Mouse (Mus musculus): ENCODE data around the gene Rpl36a. TPM values are rescaled to one million over a fixed set of nuclear protein-coding genes. Genes with fewer than 3 reads are reported as not detected.

Rpl36a gene
- polyA plus RNA-seq, 1 experiment from 2014 or later: 608 TPM

DNA sequence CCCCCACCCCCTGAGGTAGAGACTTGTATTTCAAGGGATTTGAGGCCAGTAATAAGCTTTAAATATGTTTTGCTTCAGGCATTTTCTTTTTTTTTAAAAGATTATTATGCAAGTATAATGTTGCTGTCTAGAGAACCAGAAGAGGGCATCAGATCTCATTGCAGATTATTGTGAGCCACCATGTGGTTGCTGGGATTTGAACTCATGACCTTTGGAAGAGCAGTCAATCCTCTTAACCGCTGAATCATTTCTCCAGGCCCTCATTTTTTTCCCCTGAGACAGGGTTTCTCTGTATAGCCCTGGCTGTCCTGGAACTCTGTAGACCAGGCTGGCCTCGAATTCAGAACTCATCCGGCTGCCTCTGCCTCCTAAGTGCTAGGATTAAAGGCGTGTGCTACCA is 2.8 kb downstream of the Rpl36a start:
- 75% methylated on average over 4 of the region's 4 CpGs for WGBS
- Histone ChIP-seq H3K27me3 (replicated peaks; ENCODE audit: control insufficient read depth, insufficient read depth, low read length) (no peaks in the 10 kb centered on the region), H3K4me3 (ENCODE audit: low read depth, low read length) (no peak overlapping the region), H3K36me3 (ENCODE audit: control insufficient read depth, insufficient read depth, low read length) (peaks cover 3% of the 10 kb centered on the region; the same call in 1 of the 2 replicates), H3K9me3 (ENCODE audit: control insufficient read depth, low read length) (no peaks in the 10 kb centered on the region), H3K4me1 (replicated peaks; ENCODE audit: control insufficient read depth, insufficient read depth, low read length) (no peaks in the 10 kb centered on the region), H3K9ac (ENCODE audit: low read depth, low read length) (no peak overlapping the region), H3K4me2 (no peak overlapping the region; the same call in 1 of the 2 replicates), H3K27ac (ENCODE audit: low read depth, low read length) (no peak overlapping the region)
- DNase-seq (ENCODE audit: low spot score): no peak
- no peak for ATAC-seq (replicated peaks; ENCODE audit: low FRiP score)

DNA sequence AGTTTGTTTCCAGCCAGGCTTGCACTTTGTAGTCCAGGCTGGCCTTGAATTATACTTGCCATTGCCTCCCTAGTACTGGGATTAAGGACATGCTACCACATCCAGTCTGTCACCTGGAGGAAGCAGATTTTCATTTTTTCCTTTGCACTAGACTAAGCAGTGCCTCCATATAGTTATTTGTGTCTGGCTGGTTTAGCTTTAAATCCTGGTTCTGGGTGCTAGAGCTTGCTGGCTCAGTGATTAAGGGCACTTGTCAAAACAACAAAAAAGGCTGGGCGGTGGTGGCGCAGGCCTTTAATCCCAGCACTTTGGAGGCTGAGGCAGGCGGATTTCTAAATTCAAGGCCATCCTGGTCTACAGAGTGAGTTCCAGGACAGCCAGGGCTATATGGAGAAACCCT is 3.5 kb downstream of the Rpl36a start:
- peaks cover 3% of the 10 kb centered on the region; the same call in 1 of the 2 replicates for H3K36me3 ChIP-seq (ENCODE audit: control insufficient read depth, insufficient read depth, low read length)
- no peaks in the 10 kb centered on the region for H3K4me1 ChIP-seq (replicated peaks; ENCODE audit: control insufficient read depth, insufficient read depth, low read length)
- H3K27ac ChIP-seq (ENCODE audit: low read depth, low read length): no peak overlapping the region
- ATAC-seq (replicated peaks; ENCODE audit: low FRiP score) (no peak), DNase-seq (ENCODE audit: low spot score) (no peak)
- no peak overlapping the region for H3K4me3 ChIP-seq (ENCODE audit: low read depth, low read length)
- H3K4me2 ChIP-seq: no peak overlapping the region
- no peaks in the 10 kb centered on the region for H3K27me3 ChIP-seq (replicated peaks; ENCODE audit: control insufficient read depth, insufficient read depth, low read length)
- H3K9ac ChIP-seq (ENCODE audit: low read depth, low read length): no peak overlapping the region
- H3K9me3 ChIP-seq (ENCODE audit: control insufficient read depth, low read length): no peaks in the 10 kb centered on the region
- 84% methylated on average over 3 of the region's 3 CpGs for WGBS

DNA sequence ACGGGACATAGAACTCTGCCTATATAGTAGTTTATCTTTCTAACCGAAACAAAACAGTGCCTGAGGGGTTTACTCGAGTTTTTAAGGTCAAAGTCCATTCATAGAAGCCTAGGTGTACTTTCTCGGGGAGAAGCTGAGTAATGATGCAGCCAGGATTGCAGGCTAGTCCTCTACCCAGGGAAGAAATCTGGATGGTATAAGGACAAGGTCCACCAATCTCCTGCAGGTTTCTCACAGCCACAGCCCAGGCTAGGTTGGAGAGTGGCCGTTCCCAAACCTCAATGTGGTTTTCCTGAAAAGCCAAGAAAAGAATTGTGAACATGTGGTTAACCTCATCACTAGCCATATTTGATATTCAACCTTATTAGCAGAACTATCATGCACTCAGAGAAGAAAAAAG is 4.4 kb downstream of the Rpl36a start:
- Histone ChIP-seq H3K4me2 (no peak overlapping the region), H3K36me3 (ENCODE audit: control insufficient read depth, insufficient read depth, low read length) (peaks cover 3% of the 10 kb centered on the region; the same call in 1 of the 2 replicates), H3K4me3 (ENCODE audit: low read depth, low read length) (no peak overlapping the region), H3K4me1 (replicated peaks; ENCODE audit: control insufficient read depth, insufficient read depth, low read length) (no peaks in the 10 kb centered on the region), H3K9me3 (ENCODE audit: control insufficient read depth, low read length) (no peaks in the 10 kb centered on the region), H3K27me3 (replicated peaks; ENCODE audit: control insufficient read depth, insufficient read depth, low read length) (no peaks in the 10 kb centered on the region), H3K27ac (ENCODE audit: low read depth, low read length) (no peak overlapping the region), H3K9ac (ENCODE audit: low read depth, low read length) (no peak overlapping the region)
- no peak for DNase-seq (ENCODE audit: low spot score)
- WGBS: 43% methylated on average over 5 of the region's 5 CpGs
- ATAC-seq (replicated peaks; ENCODE audit: low FRiP score): no peak

DNA sequence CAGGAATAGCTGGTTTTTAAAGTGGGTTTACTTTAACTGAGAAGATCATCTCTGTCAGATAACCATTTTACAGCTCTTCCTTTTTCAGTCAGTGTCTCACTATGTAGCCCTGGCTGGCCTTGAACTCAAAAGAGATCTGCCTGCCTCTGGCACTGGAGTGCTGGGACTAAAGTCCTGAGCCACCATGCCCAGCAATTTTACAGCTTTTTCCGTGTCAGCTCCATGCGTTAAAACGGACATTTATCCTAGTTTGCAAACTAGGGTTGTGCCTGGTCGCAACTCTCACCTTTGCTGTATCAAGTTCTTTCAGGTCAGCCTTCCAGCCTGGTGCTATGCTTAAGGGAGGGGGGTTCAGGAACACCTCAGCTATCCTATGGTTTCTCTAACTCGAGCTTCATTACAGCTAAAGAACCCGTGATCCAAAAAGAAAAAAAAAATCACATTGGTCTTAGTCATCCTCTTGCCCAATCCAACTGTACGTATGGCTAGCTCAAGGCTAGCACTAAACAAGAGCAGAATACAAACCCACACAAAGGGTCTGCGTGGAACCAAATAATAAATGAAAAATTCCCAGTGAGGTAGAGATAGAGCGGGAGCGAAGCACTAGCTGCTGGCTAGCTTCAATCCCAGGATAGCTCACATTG is 14.6 kb downstream of the Rpl36a start:
- Histone ChIP-seq H3K4me1 (replicated peaks; ENCODE audit: control insufficient read depth, insufficient read depth, low read length) (no peaks in the 10 kb centered on the region), H3K4me2 (peak overlapping the region; percentile 61), H3K27me3 (replicated peaks; ENCODE audit: control insufficient read depth, insufficient read depth, low read length) (no peaks in the 10 kb centered on the region), H3K4me3 (ENCODE audit: low read depth, low read length) (peak overlapping the region; percentile 51), H3K27ac (ENCODE audit: low read depth, low read length) (peak overlapping the region; percentile 28; the same call in 1 of the 2 replicates), H3K9me3 (ENCODE audit: control insufficient read depth, low read length) (no peaks in the 10 kb centered on the region), H3K9ac (ENCODE audit: low read depth, low read length) (peak overlapping the region; percentile 54), H3K36me3 (ENCODE audit: control insufficient read depth, insufficient read depth, low read length) (no peaks in the 10 kb centered on the region)
- DNase-seq (ENCODE audit: low spot score) (no peak), ATAC-seq (replicated peaks; ENCODE audit: low FRiP score) (no peak)
- 29% methylated on average over 10 of the region's 10 CpGs for WGBS

DNA sequence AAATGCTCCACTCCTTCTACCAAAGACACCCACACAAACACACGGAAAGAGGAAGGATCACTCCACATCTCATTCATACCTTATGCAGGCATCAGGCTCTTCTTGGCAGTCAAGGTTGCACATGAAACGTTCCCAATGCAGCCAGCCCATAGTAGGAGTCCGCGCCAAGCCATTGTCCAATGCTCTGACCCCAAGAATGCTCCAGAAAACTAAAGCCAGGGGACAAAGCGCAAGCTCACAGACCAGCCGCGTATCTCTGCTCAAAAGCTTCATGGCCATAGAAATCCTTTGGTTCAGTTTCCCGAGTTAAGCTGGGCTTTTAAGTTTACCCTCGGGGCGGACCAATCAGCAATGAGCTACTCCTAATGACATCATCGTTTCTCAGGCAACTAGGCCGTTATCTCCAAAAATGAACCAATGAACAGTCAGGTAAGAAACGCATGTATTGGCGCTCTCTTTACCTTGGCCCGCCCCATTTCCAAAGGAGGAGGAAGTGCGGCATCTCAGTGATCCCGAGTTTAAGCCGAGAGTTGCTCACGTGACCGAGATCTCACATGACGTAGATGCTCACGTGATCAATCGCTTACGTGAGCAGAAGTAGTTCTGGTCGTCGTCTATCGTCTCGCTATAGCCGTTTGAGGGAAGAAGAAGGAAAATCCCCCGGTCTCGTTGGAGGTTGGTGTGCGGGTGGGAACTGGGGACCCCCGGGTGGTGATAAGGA is 15.4 kb downstream of the Rpl36a start, which contains the start of the genes Gla and Hnrnph2:
Gla (minus strand) TSS at position 467 of the 721 bp plus-strand sequence.
Hnrnph2 (plus strand) TSS at position 521 of the 721 bp plus-strand sequence.
- peak within 1 kb of the TSS; percentile 62 for H3K4me3 ChIP-seq (ENCODE audit: low read depth, low read length)
- H3K4me1 ChIP-seq (replicated peaks; ENCODE audit: control insufficient read depth, insufficient read depth, low read length): no peaks in the 10 kb centered on the region
- H3K27me3 ChIP-seq (replicated peaks; ENCODE audit: control insufficient read depth, insufficient read depth, low read length): no peaks in the 10 kb centered on the region
- peak within 1 kb of the TSS; percentile 63 for H3K27ac ChIP-seq (ENCODE audit: low read depth, low read length)
- peak within 1 kb of the TSS; percentile 71 for H3K9ac ChIP-seq (ENCODE audit: low read depth, low read length)
- no peaks in the 10 kb centered on the region for H3K9me3 ChIP-seq (ENCODE audit: control insufficient read depth, low read length)
- no peaks in the 10 kb centered on the region for H3K36me3 ChIP-seq (ENCODE audit: control insufficient read depth, insufficient read depth, low read length)
- 17% methylated on average over 33 of the region's 33 CpGs for WGBS
- ATAC-seq (replicated peaks; ENCODE audit: low FRiP score): peak; percentile 97
- peak within 1 kb of the TSS; percentile 63 for H3K4me2 ChIP-seq
- peak; percentile 72 for DNase-seq (ENCODE audit: low spot score)

DNA sequence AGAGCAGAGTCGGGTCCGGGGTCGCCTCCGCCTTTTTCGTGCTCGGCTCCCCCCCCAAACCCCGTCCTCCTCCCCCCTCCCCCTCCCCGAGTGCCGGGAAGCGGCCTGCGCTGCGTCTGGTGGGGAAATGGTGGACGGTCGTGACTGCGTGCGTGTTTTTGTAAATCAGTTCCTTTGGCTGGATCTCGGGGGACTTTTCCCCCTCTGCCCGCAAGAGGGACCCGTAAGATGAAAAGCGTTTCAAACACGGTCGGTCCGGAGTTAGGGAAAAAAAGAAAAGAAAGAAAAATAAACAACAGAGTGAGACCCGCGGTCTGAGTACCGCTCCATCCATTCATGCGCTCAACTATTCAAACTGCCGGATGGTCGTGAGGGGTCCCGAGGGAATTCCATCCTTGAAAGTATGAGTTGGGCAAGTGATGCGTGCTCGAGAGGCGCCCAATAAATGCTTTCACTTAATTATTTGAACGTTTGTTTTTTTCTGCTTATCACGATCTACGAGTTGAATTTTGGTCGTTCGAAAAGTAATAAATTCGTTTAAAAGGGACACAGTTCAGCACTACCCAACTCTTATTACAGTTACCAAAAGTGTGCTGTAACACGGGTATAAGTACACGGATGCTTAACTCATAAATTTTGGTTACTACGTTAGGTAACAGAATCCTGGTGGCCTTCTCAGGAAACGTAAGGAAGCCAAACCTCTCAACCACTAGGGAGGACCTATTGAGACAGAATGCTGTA is 16.1 kb downstream of the Rpl36a start:
- DNase-seq (ENCODE audit: low spot score): no peak
- Histone ChIP-seq H3K36me3 (ENCODE audit: control insufficient read depth, insufficient read depth, low read length) (no peaks in the 10 kb centered on the region), H3K27me3 (replicated peaks; ENCODE audit: control insufficient read depth, insufficient read depth, low read length) (no peaks in the 10 kb centered on the region), H3K9me3 (ENCODE audit: control insufficient read depth, low read length) (no peaks in the 10 kb centered on the region), H3K4me2 (peak overlapping the region; percentile 63), H3K4me1 (replicated peaks; ENCODE audit: control insufficient read depth, insufficient read depth, low read length) (no peaks in the 10 kb centered on the region), H3K4me3 (ENCODE audit: low read depth, low read length) (peak overlapping the region; percentile 62), H3K27ac (ENCODE audit: low read depth, low read length) (peak overlapping the region; percentile 63), H3K9ac (ENCODE audit: low read depth, low read length) (peak overlapping the region; percentile 71)
- peak; percentile 79 for ATAC-seq (replicated peaks; ENCODE audit: low FRiP score)
- 16% methylated on average over 41 of the region's 43 CpGs for WGBS

DNA sequence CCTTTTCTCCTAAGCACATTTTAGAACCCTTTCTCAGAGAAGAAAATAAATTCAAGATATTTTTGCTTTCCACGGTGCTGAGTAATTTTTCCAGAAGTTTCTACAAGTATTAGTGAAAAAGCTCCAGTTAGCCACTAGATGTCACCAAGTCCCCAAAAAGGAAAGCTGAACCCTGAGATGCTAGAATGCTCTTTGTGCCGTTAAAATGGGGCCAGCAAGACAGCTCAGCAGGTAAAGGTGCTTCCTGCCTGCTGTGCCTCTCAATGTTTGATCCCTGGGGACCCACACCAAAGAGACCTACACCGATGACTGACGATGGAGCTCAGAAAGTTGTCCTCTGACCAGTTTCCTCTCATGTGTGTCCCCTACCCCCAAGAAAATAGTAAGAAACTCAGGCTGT is 24.0 kb downstream of the Rpl36a start:
- H3K4me1 ChIP-seq (replicated peaks; ENCODE audit: control insufficient read depth, insufficient read depth, low read length): 0 out of 2 replicates have a peak, but pooled peaks cover 2% of the 10 kb centered on the region
- H3K9me3 ChIP-seq (ENCODE audit: control insufficient read depth, low read length): no peaks in the 10 kb centered on the region
- no peaks in the 10 kb centered on the region for H3K36me3 ChIP-seq (ENCODE audit: control insufficient read depth, insufficient read depth, low read length)
- ATAC-seq (replicated peaks; ENCODE audit: low FRiP score): no peak
- no peak overlapping the region for H3K9ac ChIP-seq (ENCODE audit: low read depth, low read length)
- WGBS: 33% methylated on average over 4 of the region's 4 CpGs
- H3K4me2 ChIP-seq: no peak overlapping the region
- DNase-seq (ENCODE audit: low spot score): no peak
- H3K27ac ChIP-seq (ENCODE audit: low read depth, low read length): no peak overlapping the region
- H3K27me3 ChIP-seq (replicated peaks; ENCODE audit: control insufficient read depth, insufficient read depth, low read length): no peaks in the 10 kb centered on the region
- no peak overlapping the region for H3K4me3 ChIP-seq (ENCODE audit: low read depth, low read length)

DNA sequence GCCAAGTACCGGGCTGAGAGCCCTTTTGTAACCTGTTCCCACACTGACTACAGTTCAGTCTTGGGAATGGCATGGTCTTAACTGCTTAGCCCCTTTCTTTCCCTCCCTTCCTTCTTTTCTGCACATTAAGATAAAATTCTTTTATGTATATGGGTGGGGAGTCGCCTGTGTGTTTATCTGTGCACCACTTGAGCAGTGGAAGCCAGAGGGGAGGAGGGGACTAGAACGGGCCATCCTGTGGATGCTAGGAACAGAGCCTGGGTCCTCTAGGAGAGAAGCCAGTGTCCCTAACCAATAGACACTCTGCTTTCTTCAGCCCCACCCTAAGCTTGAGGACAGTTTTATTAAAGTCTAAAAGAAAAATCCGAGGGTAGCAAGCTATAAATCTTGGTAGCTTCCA is 25.5 kb downstream of the Rpl36a start:
- no peaks in the 10 kb centered on the region for H3K27me3 ChIP-seq (replicated peaks; ENCODE audit: control insufficient read depth, insufficient read depth, low read length)
- no peak overlapping the region for H3K27ac ChIP-seq (ENCODE audit: low read depth, low read length)
- H3K36me3 ChIP-seq (ENCODE audit: control insufficient read depth, insufficient read depth, low read length): no peaks in the 10 kb centered on the region
- H3K9ac ChIP-seq (ENCODE audit: low read depth, low read length): no peak overlapping the region
- ATAC-seq (replicated peaks; ENCODE audit: low FRiP score) (peak; percentile 77), DNase-seq (ENCODE audit: low spot score) (no peak)
- 0 out of 2 replicates have a peak, but pooled peaks cover 2% of the 10 kb centered on the region for H3K4me1 ChIP-seq (replicated peaks; ENCODE audit: control insufficient read depth, insufficient read depth, low read length)
- H3K4me3 ChIP-seq (ENCODE audit: low read depth, low read length): no peak overlapping the region
- H3K4me2 ChIP-seq: peak overlapping the region; percentile 20; the same call in 1 of the 2 replicates
- WGBS: 63% methylated on average over 4 of the region's 4 CpGs
- no peaks in the 10 kb centered on the region for H3K9me3 ChIP-seq (ENCODE audit: control insufficient read depth, low read length)

Data from liver, embryonic 11.5 days (tissue).